Mouse (Mus musculus) bone marrow, adult 2 months (tissue): ENCODE results near the gene Serpina12. TPM values are rescaled to one million over a fixed set of nuclear protein-coding genes. Genes with fewer than 3 reads are reported as not detected.

Experiments
- H3K27ac ChIP-seq: fragments of 200-500 bp; 2 replicates; pipeline ENCODE4 v1.5.1; 2012; ENCODE audit warnings: low read depth, mild to moderate bottlenecking, control low read depth, inconsistent platforms, low read length; ENCODE audit not compliant: control insufficient read depth, poor library complexity, insufficient read depth
- H3K4me1 ChIP-seq: fragments of 200-500 bp; 2 replicates; pipeline ENCODE4 v1.6.1; 2011; ENCODE audit warnings: low read length; ENCODE audit not compliant: control insufficient read depth, insufficient read depth
- H3K4me3 ChIP-seq: fragments of 200-500 bp; replicated peaks from 2 replicates; pipeline ENCODE3; 2011; ENCODE audit warnings: mild to moderate bottlenecking, low read depth, low read length, control low read depth; ENCODE audit not compliant: control insufficient read depth
- CTCF ChIP-seq: fragments of 200-500 bp; IDR thresholded peaks from 2 replicates; pipeline ENCODE4 v1.5.1; 2011; ENCODE audit warnings: low read length, control low read depth; ENCODE audit not compliant: control insufficient read depth, insufficient read depth
- POLR2A ChIP-seq: fragments of 200-500 bp; IDR thresholded peaks from 2 replicates; pipeline ENCODE4 v1.6.1; 2011; ENCODE audit warnings: low read depth, mild to moderate bottlenecking, control low read depth, low read length, borderline replicate concordance; ENCODE audit not compliant: control insufficient read depth
- WGBS: fragments of 180-500 bp; shearing (Covaris S2); methylation state at CpG from one replicate; pipeline ENCODE4 v1.1.7; 2018; 5-methylcytosine and 5-hydroxymethylcytosine counted together
- polyA plus RNA-seq: library from polyadenylated mRNA; stranded (reverse); fragments of >200 nt; gene quantifications from 2 replicates; pipeline ENCODE4 v1.2.4, GENCODE M21; 2011; ENCODE audit warnings: low replicate concordance; ENCODE audit not compliant: missing spikeins, insufficient read depth, insufficient read length

Serpina12 gene
- polyA plus RNA-seq, 1 experiment, result 0.82 TPM

GRCm38 (mm10) chr12:103984935-103985334, 59.3 kb downstream of the Serpina12 start:
- no peak overlapping the region for H3K27ac ChIP-seq
- 59% methylated on average over 4 of the region's 4 CpGs for WGBS
- TF ChIP-seq CTCF (no peak), POLR2A (no peak)

GRCm38 (mm10) chr12:103981646-103982360, 62.4 kb downstream of the Serpina12 start:
- TF ChIP-seq CTCF (no peak), POLR2A (no peak)
- H3K4me1 ChIP-seq, result peaks cover 2% of the 10 kb centered on the region
- H3K27ac ChIP-seq, result no peak overlapping the region
- 74% methylated on average over 7 of the region's 7 CpGs for WGBS
- H3K4me3 ChIP-seq, result no peak overlapping the region

More at GRCm38 (mm10) chr12:103984935-103985334, 59.3 kb downstream of the Serpina12 start:
- H3K4me1 ChIP-seq, result peaks cover 4% of the 10 kb centered on the region
- H3K4me3 ChIP-seq, result no peak overlapping the region

Other genes with a start within 250 kb of the Serpina12 start
- 4.4 and 30.7 TPM in 2 replicates for gene Serpina1b, start 214.1 kb downstream of the Serpina12 start, polyA plus RNA-seq
- gene Serpina1a, start 180.9 kb downstream of the Serpina12 start, polyA plus RNA-seq, result 7.7 and 34.0 TPM in 2 replicates
- 15.6 and 41.6 TPM in 2 replicates for gene Serpina1c, start 139.6 kb downstream of the Serpina12 start, polyA plus RNA-seq
- gene Serpina1e, start 85.5 kb downstream of the Serpina12 start, polyA plus RNA-seq, result 13.2 and 51.9 TPM in 2 replicates
- gene Serpina11, start 54.5 kb downstream of the Serpina12 start, polyA plus RNA-seq, result 1.4 TPM in 1 of 2 replicates, not detected in the other
- gene Serpina9, start 30.7 kb downstream of the Serpina12 start, polyA plus RNA-seq, result not detected in 2 replicates
- not detected in 2 replicates for gene Serpina5, start 56.7 kb upstream of the Serpina12 start, polyA plus RNA-seq
- gene Serpina3a, start 68.3 kb upstream of the Serpina12 start, polyA plus RNA-seq, result not detected in 2 replicates
- 1.7 TPM in 1 of 2 replicates, not detected in the other for gene Serpina3b, start 83.6 kb upstream of the Serpina12 start, polyA plus RNA-seq
- gene Serpina3c, start 109.4 kb upstream of the Serpina12 start, polyA plus RNA-seq, result 1.3 and 2.2 TPM in 2 replicates
- gene Serpina3f, start 170.1 kb upstream of the Serpina12 start, polyA plus RNA-seq, result 4.2 and 8.1 TPM in 2 replicates
- 20.8 and 31.2 TPM in 2 replicates for gene Serpina3g, start 191.8 kb upstream of the Serpina12 start, polyA plus RNA-seq
- gene Serpina3i, start 218.7 kb upstream of the Serpina12 start, polyA plus RNA-seq, result not detected in 2 replicates